Mouse (Mus musculus): Measurements from ENCODE around the gene Reln.

- TF ChIP-seq CTCF (IDR thresholded peaks at IDR 0.05; ENCODE audit: insufficient read depth, low read depth, low read length) (no peak), POLR2A (IDR thresholded peaks at IDR 0.05; ENCODE audit: insufficient read depth, low read depth, low read length) (no peak)
Observed at GRCm38 (mm10) chr5:22031653-22032052, 312.8 kb downstream of the Reln start.
